Mouse (Mus musculus) lung, postnatal 0 days (tissue): ENCODE measurements around the gene Prm2. TPM values are rescaled to one million over a fixed set of nuclear protein-coding genes. Genes with fewer than 3 reads are reported as not detected.
A peak's percentile ranks its signal among the peaks of the same experiment; 100 is the strongest.

Experiments
- ATAC-seq: fragments of 200-750 bp; cut with Nextera tagmentation; 2 replicates; pipeline ENCODE4 v1.8.0; 2017; ENCODE audit warnings: moderate library complexity
- DNase-seq: peaks from one replicate; pipeline ENCODE4 v3.0.0-alpha.2; 2016; ENCODE audit warnings: low spot score
- H3K27ac ChIP-seq: fragments of 300-500 bp; sonication (generic); 2 replicates; pipeline ENCODE4 v1.5.1; 2014; ENCODE audit warnings: antibody characterized with exemption, mild to moderate bottlenecking, low read length, mixed read lengths
- H3K27me3 ChIP-seq: fragments of 300-500 bp; sonication (generic); replicated peaks from 2 replicates; pipeline ENCODE4 v1.6.1; 2014; ENCODE audit warnings: low read length, mixed read lengths; ENCODE audit not compliant: insufficient read depth
- H3K36me3 ChIP-seq: fragments of 300-500 bp; sonication (generic); 2 replicates; pipeline ENCODE4 v1.6.1; 2014; ENCODE audit warnings: low read length, mixed read lengths; ENCODE audit not compliant: insufficient read depth
- H3K4me1 ChIP-seq: fragments of 300-500 bp; sonication (generic); 2 replicates; pipeline ENCODE4 v1.6.1; 2014; ENCODE audit warnings: antibody characterized with exemption, low read depth, low read length, mixed read lengths; ENCODE audit not compliant: insufficient read depth
- H3K4me2 ChIP-seq: fragments of 300-500 bp; sonication (generic); replicated peaks from 2 replicates; pipeline ENCODE4 v1.6.1; 2014; ENCODE audit warnings: low read depth, mild to moderate bottlenecking, low read length, moderate library complexity, mixed read lengths
- H3K4me3 ChIP-seq: fragments of 300-500 bp; sonication (generic); 2 replicates; pipeline ENCODE4 v1.5.1; 2014; ENCODE audit warnings: low read depth, low read length
- H3K9ac ChIP-seq: fragments of 300-500 bp; sonication (generic); replicated peaks from 2 replicates; pipeline ENCODE4 v1.6.1; 2014; ENCODE audit warnings: low read depth, mild to moderate bottlenecking
- H3K9me3 ChIP-seq: fragments of 300-500 bp; sonication (generic); 2 replicates; pipeline ENCODE4 v1.6.1; 2016; ENCODE audit warnings: low read length, mixed read lengths
- CTCF ChIP-seq: IDR thresholded peaks from 2 replicates; pipeline ENCODE4 v1.5.1; 2016; ENCODE audit warnings: antibody characterized with exemption, mild to moderate bottlenecking
- EP300 ChIP-seq: IDR thresholded peaks from 2 replicates; pipeline ENCODE4 v1.6.1; 2016; ENCODE audit warnings: antibody characterized with exemption, mild to moderate bottlenecking, control low read depth
- WGBS: fragments of 180-500 bp; shearing (Covaris S2); extraction: QIAGEN DNeasy Blood & Tissue Kit; methylation state at CpG from one replicate; pipeline ENCODE4 v1.1.7; 2014; 5-methylcytosine and 5-hydroxymethylcytosine counted together
- polyA plus RNA-seq: library from polyadenylated mRNA; unstranded; fragments of >200 nt; fragmentation: Nextera tagmentation; extraction: Ambion mirVana; gene quantifications from 2 replicates; pipeline ENCODE4 v1.2.1, GENCODE M21; 2015

Gene Prm2
- polyA plus RNA-seq, 1 experiment from 2014 or later = not detected

GRCm38 (mm10) chr16:10782377-10783151 is 13.4 kb downstream of the Prm2 start:
- DNase-seq (no peak), ATAC-seq (no peak)
- H3K4me3 ChIP-seq = no peak overlapping the region
- H3K36me3 ChIP-seq = no peaks in the 10 kb centered on the region
- TF ChIP-seq EP300 (no peak), CTCF (no peak)
- peaks cover 10% of the 10 kb centered on the region; the same call in 1 of the 2 replicates for H3K4me1 ChIP-seq
- no peaks in the 10 kb centered on the region for H3K27me3 ChIP-seq
- 0 out of 2 replicates have a peak overlapping the region, but pooled peaks have one; percentile 98 for H3K4me2 ChIP-seq
- no peak overlapping the region for H3K27ac ChIP-seq
- no peaks in the 10 kb centered on the region for H3K9me3 ChIP-seq
- 54% methylated on average over 6 of the region's 6 CpGs for WGBS
- H3K9ac ChIP-seq = no peak overlapping the region

- no peak overlapping the region for H3K4me3 ChIP-seq
- no peaks in the 10 kb centered on the region for H3K36me3 ChIP-seq
- no peak for TF ChIP-seq CTCF
- TF ChIP-seq EP300 = no peak
- ATAC-seq (no peak), DNase-seq (peak; percentile 59)
- H3K27ac ChIP-seq = no peak overlapping the region
- WGBS = 62% methylated on average over 9 of the region's 9 CpGs
- H3K4me2 ChIP-seq = no peak overlapping the region
- no peaks in the 10 kb centered on the region for H3K27me3 ChIP-seq
- H3K9ac ChIP-seq = no peak overlapping the region
- H3K4me1 ChIP-seq = peaks cover 10% of the 10 kb centered on the region; the same call in 1 of the 2 replicates
- no peaks in the 10 kb centered on the region for H3K9me3 ChIP-seq
These were observed 14.0 kb downstream of the Prm2 start for GRCm38 (mm10) chr16:10781862-10782371.

- Histone ChIP-seq H3K27me3 (no peaks in the 10 kb centered on the region), H3K9me3 (no peaks in the 10 kb centered on the region), H3K27ac (no peak overlapping the region), H3K4me3 (no peak overlapping the region), H3K4me2 (no peak overlapping the region), H3K4me1 (peaks cover 10% of the 10 kb centered on the region; the same call in 1 of the 2 replicates), H3K36me3 (no peaks in the 10 kb centered on the region), H3K9ac (no peak overlapping the region)
- DNase-seq = no peak
- WGBS = 70% methylated on average over 5 of the region's 5 CpGs
- TF ChIP-seq EP300 (no peak), CTCF (no peak)
- ATAC-seq = no peak
These were observed 15.3 kb downstream of the Prm2 start for GRCm38 (mm10) chr16:10780631-10781120.

GRCm38 (mm10) chr16:10777579-10778160 is 18.3 kb downstream of the Prm2 start:
- no peak overlapping the region for H3K4me3 ChIP-seq
- 57% methylated on average over 5 of the region's 5 CpGs for WGBS
- no peaks in the 10 kb centered on the region for H3K27me3 ChIP-seq
- no peaks in the 10 kb centered on the region for H3K9me3 ChIP-seq
- DNase-seq (peak; percentile 25), ATAC-seq (peak; percentile 30)
- no peak overlapping the region for H3K9ac ChIP-seq
- H3K4me2 ChIP-seq = no peak overlapping the region
- no peaks in the 10 kb centered on the region for H3K36me3 ChIP-seq
- 0 out of 2 replicates have a peak, but pooled peaks cover 3% of the 10 kb centered on the region for H3K4me1 ChIP-seq
- no peak for TF ChIP-seq CTCF
- no peak for TF ChIP-seq EP300
- no peak overlapping the region for H3K27ac ChIP-seq

GRCm38 (mm10) chr16:10776322-10776721 is 19.6 kb downstream of the Prm2 start:
- Histone ChIP-seq H3K27me3 (no peaks in the 10 kb centered on the region), H3K9me3 (no peaks in the 10 kb centered on the region), H3K4me1 (no peaks in the 10 kb centered on the region), H3K27ac (no peak overlapping the region), H3K4me2 (no peak overlapping the region), H3K4me3 (no peak overlapping the region), H3K9ac (no peak overlapping the region), H3K36me3 (no peaks in the 10 kb centered on the region)
- DNase-seq = peak; percentile 61
- WGBS = 28% methylated on average over 7 of the region's 7 CpGs
- peak; percentile 39; the same call in 1 of the 2 replicates for ATAC-seq
- TF ChIP-seq EP300 = no peak
- TF ChIP-seq CTCF = no peak

GRCm38 (mm10) chr16:10774726-10775125 is 21.2 kb downstream of the Prm2 start:
- Histone ChIP-seq H3K4me1 (no peaks in the 10 kb centered on the region), H3K27me3 (no peaks in the 10 kb centered on the region), H3K9me3 (no peaks in the 10 kb centered on the region), H3K4me2 (no peak overlapping the region), H3K9ac (no peak overlapping the region), H3K36me3 (no peaks in the 10 kb centered on the region), H3K4me3 (no peak overlapping the region), H3K27ac (no peak overlapping the region)
- ATAC-seq (no peak), DNase-seq (no peak)
- TF ChIP-seq EP300 (no peak), CTCF (no peak)
- WGBS = 38% methylated on average over 4 of the region's 4 CpGs
